In genomic region chr6:52626735-52627134, GRCm38 (mm10) we compare ENCODE assay signal across 1 mouse cellular context.
TF ChIP-seq lines count a peak whose summit lies in the region.

No protein-coding gene starts in this region.

TF ChIP-seq in MEL, 35 proteins besides CTCF, POLR2A, EP300 and RAD21 (continued from another document):
- TF ChIP-seq MYB (IDR thresholded peaks at IDR 0.05; ENCODE audit: low read depth, low read length) (no peak), MAFK (IDR thresholded peaks at IDR 0.05; ENCODE audit: borderline replicate concordance, low read depth, low read length) (peak; percentile 71; the same call in 1 of the 2 replicates), CHD1 (IDR thresholded peaks at IDR 0.05; ENCODE audit: low read depth, low read length) (no peak), GABPA (IDR thresholded peaks at IDR 0.05; ENCODE audit: low read depth, low read length) (peak; percentile 62), POLR2AphosphoS5 (IDR thresholded peaks at IDR 0.05; ENCODE audit: borderline replicate concordance, low read depth, low read length) (no peak), BHLHE40 (IDR thresholded peaks at IDR 0.05; ENCODE audit: borderline replicate concordance, low read depth, low read length) (peak; percentile 85), MXI1 (IDR thresholded peaks at IDR 0.05; ENCODE audit: low read depth, low read length) (peak; percentile 61), TBP (IDR thresholded peaks at IDR 0.05; ENCODE audit: low read depth, low read length) (0 out of 2 replicates have a peak, but pooled peaks have one; percentile 20), NELFE (IDR thresholded peaks at IDR 0.05; ENCODE audit: low read depth, low read length) (no peak)
